Mouse (Mus musculus) cerebellum, postnatal 25 days (tissue): Measurements from ENCODE around the gene Ip6k1.

Experiments used
- DNase-seq, 2 experiments: peaks; one replicate each; pipeline ENCODE4 v3.0.0; 2021; ENCODE audit warnings: mixed read lengths in 2 of 2

The Ip6k1 gene

DNA sequence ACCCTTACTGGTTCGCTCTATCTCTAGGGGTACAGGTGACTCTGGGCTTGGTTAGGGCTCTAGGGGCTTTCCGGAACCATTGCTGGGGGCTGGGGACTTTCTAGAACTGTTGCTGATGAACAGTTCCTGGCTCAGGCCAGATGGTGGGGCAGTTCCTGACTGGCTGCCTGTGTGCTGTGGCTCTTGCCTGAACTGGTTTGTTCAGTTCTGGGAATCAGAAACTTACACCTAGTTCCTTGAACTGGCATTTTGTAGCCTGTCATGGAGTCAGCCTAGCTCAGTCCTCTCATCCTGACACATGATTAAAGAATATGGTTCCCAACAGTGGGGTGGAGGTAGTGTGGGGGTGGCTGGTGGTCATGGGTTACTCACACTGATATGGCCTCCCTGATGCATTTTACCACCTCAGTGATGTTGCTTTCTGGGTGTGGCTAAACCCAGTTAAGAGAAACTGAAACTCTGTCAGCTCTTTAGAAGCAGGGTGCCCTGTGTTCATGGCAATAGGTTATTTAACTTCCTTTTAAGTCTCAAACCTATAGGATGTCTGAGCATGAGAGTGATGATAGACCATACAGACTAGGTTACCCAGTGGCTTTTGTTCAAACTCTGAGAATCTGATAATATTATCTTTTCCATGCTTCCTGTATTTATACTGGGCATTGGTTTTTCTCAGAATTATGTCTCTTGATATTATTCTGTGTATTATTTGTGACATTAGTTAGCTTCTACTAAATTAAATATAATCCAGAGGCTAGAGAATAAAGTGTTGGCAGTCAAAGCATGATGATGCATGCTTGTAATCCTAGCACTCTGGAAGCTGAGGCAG, 33.2 kb downstream of the Ip6k1 start:
- DNase-seq, result no peak

DNA sequence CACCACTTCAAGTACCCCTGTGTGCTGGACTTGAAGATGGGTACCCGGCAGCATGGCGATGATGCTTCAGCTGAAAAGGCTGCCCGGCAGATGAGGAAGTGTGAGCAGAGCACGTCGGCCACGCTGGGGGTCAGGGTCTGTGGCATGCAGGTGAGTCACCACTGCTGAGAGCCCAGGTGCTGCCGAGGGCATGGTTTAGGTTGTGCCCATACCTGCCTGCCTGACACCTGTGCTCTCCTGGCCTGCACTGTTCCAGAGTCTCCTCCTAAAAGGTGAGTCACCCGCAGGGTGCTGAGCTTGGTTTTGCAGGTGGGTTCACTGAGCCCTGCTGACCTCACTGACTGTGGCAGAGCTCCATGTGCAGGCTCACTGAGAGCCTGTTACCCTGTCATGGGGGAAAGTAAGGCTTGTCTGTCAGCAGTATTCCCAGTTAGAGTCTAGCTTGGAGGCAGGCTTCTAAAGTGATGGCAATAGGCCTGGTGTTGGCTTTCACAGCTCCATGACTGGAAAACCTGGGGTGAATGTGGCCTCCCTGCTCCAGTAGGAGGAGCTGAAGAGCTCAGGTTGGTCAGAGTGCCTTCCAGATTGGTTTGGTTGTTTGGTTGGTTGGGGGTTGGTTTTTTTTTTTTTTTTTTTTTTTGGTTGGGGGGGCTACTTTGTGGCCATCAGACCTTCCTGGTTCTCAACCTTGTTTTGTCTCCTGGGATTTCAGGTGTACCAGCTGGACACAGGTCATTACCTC, 42.6 kb downstream of the Ip6k1 start:
- DNase-seq, result no peak

DNA sequence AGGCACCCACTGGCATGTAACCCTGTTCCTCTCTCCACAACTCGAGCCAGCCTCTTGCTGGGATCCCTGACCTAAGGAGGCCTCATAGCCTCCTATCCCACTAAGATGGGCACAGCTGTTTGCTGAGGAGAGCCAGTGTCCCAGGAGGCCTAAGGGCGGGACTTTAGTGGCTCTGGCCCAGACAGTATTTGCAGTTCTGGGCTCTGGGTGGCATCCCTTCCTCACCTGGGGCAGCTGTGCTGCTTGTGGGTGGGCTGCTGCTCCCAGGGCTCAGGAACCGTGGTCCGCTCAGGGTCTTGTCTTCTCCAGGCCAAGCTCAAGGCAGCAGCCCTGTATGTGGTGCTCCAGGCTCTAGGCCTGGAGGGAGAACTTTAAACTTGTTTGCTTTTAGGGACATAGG, 44.3 kb downstream of the Ip6k1 start:
- DNase-seq, result no peak

DNA sequence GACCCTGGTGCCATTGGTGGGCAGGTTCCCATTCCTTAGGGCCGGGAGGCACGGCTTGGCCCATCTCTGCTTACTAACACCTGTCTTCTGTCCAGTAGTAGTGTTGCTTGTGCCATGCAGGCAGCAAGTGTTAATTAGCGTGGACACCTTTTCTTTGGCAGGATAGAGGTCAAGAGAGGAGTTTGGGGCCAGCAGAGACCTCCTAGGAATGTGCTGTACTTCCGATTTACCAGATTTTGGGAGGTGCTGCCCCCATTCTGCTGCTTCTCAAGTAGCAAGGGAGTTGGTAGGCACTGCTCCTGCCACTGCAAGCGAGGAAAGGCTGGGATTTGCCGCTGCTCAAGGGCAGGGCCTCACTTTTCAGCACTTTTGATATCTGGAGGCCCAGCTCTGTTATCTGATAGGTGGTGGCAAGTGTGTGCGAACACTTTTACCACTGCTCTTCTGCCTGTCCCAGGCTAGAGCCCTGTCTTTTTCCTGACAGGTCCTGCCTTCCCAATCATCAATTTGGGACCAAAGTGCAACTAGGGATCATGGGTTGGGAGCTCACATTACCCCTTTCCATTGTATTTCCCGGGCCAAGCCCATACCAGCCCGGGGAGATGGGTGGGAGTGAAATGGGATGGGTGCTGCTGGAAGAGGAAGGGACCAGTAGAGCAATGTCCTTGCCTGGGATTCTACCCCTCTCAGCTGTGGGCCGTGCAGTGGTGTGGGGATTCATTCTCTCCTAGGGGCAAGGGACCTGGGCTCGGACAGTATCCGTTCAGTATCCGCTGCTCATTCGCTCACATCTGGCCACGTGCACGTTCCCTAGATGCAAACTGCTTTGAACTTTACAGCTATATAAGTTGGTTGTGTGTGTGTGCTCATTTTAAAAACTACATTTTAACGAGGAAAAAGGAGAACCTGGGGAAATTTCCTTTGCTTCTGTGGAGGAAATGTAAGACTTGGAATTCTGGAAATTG, 45.6 kb downstream of the Ip6k1 start:
- peak in 1 of 2 experiments; percentile 32 for DNase-seq

DNA sequence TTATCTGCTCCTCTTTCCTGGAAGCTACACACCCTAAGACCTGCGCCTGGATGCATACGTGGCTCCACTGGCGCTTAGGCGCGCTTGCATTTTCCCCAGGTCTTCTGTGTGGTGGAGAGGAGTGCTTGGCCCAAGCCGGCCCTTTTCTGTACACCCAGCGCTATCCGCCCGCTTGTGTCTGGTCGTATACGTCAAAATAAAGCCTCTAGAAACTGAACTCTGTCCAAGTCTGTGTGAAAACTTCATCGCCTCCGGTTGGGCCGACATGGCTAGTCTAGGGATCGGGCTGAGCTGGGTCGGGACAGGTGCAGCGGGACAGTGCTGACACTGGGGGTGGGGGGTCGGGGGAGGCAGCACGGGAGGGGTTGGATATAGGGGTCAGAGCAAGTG, 46.3 kb downstream of the Ip6k1 start:
- no peak for DNase-seq

DNA sequence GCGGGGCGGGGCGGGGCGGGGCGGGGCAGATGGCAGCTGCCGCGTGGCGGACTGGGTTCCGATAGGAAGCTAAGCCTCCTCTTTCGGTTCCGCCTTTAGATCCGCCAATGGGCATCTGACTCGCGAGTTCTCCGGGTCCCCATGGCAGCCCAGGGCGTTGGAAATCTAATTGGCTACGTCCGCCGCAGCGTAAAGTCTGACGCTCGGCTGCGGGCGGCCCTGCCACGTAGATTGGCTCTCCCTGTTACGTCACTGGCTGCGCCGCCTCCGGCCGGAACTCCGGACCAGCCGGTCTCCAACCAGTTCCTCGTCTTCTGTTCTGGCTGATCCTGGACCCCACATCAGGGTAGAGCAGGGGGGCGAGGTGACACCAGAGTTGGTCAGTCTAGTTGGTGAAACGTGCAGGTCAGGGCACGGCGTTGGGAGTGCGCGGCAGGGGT, 46.7 kb downstream of the Ip6k1 start, which contains the start of gene Gmppb:
Gene Gmppb (plus strand): TSS at position 227 of the 440 bp plus-strand sequence.
- peak; percentile 95 to 96 for DNase-seq

DNA sequence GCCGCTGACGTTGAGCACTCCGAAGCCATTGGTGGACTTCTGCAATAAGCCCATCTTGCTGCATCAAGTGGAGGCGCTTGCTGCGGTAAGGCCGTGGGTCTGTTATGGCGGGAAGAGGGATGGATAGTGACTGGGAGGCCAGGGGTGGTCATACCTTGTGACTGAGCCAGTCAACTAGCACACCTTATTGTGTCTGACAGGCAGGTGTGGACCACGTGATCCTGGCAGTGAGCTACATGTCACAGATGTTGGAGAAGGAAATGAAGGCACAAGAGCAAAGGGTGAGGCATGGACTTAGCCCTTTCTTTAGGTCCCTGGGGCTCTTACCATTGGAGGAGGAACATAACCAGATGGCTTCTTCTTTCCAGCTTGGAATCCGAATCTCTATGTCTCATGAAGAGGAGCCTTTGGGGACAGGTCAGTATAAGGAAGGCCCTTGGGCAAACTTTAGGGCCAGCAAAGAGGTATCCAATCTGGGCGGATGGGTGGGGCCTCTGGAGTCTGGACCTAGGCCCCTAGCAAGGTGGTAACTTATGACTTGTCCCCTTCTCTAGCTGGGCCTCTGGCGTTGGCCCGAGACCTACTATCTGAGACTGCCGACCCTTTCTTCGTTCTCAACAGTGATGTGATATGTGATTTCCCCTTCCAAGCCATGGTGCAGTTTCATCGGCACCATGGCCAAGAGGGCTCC, 47.4 kb downstream of the Ip6k1 start:
- no peak for DNase-seq

DNA sequence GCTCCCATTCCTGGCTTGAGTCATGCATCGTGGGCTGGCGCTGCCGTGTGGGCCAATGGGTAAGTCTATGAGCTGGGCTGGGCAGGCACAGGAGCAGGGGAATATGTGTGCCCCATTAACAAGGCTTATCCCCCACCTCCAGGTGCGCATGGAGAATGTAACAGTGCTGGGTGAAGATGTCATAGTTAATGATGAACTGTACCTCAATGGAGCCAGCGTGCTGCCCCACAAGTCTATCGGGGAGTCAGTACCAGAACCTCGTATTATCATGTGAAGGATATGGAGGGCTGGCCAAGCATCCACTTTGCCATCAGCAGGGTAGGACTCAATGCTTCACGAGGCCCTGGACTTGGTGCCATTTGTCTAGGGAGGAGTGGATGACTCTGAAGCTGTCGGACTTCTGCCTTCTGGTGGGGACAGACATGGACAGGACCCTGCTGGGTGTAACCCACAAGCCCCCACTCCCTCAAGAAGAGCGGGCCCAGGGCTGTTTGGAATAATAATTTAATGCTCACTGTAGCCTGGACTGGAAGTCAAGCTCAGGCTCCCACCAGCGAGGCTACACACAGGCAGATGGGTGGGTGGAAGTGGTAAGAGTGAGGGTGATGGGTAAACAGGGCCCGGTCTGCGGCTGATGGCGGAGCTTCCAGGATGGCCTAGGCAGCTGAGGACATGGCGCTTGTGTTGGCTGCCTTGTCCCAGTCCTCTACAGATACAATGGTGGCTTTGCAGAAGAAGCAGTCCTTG, 49.1 kb downstream of the Ip6k1 start:
- peak; percentile 19 to 34 for DNase-seq

DNA sequence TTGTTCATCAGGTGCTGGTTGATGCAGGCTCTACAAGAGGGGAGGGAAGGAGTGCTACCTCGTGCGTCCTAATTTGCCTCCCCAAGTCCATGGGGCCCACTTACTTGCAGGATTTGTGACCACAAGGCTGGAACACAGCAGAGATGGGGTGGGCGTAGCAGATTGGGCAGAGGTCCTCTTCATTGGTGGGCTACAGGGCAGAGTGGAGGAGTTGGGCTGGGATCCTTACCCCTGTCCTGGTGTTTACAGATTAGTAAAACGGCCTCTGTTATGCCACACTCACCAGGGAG, 49.6 kb downstream of the Ip6k1 start:
- DNase-seq, result peak in 1 of 2 experiments; percentile 27

DNA sequence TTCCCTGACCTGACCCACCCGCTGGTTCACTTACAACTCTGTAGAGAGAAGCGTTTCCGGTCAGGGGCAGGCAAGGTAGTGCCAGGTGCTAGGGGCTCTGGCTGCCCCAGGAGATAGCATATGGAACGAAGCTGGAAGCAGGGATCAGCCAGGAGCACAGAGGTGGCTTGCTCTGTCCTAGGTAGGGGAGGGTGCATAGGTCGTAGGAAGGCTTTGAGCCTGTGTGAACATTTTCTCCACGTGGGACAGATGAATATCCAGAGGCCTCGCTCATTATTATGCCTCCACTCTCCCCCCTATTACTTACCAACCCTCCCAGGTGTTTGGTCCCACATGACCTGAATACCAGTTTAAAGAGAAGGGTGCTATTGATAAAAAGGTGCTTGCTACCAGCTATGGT, 50.1 kb downstream of the Ip6k1 start:
- no peak for DNase-seq

DNA sequence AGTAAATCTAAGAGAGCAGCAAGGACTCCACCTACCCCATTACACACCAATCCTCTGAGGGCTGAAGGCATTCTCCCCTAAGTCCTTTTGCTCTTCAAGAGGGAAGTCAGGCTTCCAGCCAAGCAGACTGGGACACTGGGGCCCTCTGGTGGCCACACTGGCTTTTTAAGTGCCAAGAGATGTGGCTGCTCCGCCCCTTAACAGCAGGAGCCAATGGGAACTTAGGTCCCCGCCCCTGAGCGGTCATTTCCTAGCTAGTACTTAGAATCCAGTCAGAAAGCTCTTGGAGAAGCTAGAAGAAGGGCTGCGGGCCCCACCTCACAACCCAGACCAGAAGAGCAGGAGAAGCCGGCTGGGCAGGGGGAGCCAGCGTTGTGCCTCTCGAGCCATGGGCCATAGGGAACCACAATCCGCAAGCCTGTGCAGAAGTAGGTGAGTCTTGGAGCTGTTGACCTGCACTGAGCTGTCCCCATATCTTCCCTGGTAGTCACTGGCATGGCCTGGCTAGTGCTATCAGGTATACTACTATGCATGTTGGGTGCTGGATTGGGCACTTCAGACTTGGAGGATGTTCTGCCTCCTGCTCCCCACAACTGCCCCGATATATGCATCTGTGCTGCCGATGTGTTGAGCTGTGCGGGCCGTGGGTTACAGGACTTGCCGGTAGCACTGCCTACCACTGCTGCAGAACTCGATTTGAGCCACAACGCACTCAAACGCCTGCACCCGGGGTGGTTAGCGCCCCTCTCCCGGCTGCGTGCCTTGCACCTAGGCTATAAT, 50.8 kb downstream of the Ip6k1 start, which contains the start of gene Amigo3:
Gene Amigo3 (plus strand): TSS at position 275 of the 780 bp plus-strand sequence.
- peak; percentile 94 to 96 for DNase-seq

DNA sequence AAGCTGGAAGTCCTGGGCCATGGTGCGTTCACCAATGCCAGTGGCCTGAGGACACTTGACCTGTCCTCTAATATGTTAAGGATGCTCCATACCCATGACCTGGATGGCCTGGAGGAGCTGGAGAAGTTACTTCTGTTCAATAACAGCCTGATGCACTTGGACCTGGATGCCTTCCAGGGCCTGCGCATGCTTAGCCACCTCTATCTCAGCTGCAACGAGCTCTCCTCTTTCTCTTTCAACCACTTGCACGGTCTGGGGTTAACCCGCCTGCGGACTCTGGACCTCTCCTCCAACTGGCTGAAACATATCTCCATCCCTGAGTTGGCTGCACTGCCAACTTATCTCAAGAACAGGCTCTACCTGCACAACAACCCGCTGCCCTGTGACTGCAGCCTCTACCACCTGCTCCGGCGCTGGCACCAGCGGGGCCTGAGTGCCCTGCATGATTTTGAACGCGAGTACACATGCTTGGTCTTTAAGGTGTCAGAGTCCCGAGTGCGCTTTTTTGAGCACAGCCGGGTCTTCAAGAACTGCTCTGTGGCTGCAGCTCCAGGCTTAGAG, 51.4 kb downstream of the Ip6k1 start:
- DNase-seq, result peak; percentile 30 to 53

DNA sequence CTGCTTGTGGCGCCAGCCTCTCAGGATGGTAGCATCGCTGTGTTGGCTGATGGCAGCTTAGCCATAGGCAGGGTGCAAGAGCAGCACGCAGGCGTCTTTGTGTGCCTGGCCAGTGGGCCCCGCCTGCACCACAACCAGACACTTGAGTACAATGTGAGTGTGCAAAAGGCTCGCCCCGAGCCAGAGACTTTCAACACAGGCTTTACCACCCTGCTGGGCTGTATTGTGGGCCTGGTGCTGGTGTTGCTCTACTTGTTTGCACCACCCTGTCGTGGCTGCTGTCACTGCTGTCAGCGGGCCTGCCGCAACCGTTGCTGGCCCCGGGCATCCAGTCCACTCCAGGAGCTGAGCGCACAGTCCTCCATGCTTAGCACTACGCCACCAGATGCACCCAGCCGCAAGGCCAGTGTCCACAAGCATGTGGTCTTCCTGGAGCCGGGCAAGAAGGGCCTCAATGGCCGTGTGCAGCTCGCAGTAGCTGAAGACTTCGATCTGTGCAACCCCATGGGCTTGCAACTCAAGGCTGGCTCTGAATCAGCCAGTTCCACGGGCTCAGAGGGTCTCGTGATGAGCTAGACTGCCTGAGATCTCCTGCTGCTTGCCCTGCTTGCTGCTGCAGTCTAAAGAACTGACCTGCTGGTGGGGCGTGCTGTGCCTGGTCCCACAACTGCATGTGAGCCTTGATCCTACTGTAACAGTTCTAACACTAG, 52.2 kb downstream of the Ip6k1 start:
- DNase-seq, result peak in 1 of 2 experiments; percentile 27

DNA sequence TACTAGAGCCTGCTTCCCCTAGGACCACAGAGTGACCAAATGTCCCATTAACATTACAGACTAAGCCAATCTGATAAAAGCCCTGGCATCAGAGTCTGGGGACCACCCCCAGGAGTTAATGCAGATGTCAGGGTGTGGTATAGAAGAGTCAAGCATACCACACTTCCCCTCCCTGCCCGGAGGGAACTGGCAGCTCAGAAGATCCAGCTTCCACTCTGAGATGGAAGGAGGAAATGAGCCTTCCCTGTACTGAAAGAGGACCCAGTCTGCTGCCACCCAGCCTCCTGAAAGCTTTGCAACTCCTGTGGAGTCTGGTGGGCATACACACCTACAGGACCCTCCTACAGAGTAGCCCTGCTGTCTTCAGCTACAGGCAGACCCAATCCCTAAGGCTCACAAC, 52.8 kb downstream of the Ip6k1 start:
- DNase-seq, result no peak

DNA sequence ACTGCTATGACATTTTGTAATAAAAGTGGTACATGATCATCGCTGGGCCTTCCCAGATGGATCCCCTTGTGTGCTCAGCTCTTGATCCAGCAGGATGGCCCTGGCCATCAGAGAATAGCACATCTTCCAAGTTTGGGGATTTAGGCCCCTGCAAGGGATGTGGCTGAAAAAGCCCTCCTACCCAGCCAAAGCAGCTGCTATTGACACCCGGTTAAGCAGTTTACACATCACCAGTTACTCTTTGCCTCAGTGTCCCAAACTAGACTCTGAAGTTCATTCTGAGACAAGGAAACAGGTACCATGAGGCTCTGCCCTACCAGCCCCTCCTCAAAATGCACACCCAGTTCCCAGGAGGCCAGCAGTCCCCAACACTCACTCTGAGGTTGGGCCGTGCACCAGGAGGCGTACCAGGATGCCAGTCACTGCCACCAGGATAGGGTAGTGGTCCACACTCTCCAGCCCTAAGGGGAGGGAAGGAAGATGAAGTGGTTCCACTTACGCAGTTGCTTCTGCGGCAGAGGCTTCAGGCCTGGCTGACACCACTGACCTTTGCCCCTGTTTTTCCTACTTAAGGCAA, 53.4 kb downstream of the Ip6k1 start:
- DNase-seq, result peak in 1 of 2 experiments; percentile 11

DNA sequence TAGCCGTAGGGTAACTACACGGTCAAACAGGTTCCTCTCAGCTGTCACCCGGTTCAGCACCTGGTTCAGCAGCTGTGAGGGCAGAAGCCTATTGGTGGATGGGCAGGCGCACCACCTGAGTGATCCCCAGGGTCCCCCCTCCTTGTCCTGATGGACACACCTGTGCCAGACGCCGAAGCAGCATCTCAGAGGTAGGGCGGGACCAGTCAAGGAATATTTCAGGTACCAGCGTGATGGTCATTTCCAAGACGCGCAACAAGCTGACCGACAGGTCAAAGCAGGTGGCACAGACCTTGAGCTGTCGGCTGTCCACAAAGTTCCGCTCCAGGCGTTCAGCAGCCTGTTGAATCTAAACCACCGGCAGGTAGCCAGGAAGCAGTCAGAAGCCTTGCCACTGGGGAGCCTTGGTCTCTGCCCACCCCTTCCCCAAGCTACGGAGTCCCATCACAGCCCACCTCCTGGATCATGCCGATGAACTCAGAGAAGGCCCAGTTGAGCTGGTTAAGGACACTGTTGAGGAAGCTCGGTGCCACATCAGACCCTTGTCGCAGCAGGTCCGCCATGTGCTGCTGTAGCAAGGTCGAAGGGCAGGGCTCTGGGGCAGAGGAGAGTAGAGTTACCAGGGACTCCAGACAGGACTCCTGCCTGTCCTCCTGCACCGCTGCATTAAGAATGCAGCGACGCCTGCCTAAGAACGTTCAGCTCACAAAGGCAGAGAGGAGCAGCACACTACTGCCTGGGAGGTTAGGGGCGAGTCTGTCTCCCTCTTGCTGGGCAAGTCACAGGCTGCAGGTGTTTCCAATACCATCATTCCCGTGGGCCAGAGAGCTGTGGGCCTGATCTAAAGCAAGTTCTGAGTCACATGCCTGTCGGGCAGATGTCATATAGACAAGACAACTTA, 54.3 kb downstream of the Ip6k1 start:
- DNase-seq, result peak; percentile 13 to 20

DNA sequence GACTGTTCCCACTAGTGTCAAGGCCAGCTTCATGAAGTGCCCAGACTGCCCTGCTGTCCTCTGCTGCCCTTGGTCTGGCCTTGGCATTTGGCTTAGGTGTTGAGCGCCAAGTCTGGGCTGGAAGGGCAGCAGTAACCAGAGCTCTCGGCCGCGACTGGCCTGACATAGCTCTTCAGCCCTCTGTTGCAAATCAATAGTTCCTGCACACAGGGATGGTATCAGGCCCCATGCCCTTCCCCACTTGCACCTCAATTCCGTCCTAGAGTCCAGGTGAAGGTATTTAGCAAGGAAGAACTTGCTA, 54.9 kb downstream of the Ip6k1 start:
- peak in 1 of 2 experiments; percentile 33 for DNase-seq

DNA sequence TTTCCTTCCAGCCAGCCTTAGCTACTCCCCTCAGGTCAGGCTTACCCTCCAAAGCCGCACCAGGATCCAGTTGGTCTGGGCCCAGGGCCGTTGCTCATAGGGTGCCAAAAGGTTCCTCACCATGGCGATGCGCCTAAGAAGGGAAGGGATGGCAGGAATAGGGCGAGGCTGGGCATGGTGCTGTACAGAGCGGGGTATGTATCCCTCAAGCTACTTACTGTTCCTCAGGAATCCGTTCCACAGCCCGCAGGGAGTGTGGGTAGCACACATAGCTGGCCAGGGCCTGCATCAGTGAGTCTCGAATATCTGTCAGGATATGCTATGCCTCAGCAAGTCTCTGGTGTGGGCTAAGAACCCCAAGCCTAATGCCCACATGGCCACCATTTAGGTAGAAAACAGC, 56.0 kb downstream of the Ip6k1 start:
- peak in 1 of 2 experiments; percentile 28 for DNase-seq
